Mouse (Mus musculus) cortical plate, adult 2 months (tissue): ENCODE data around the gene Rtn4rl1. TPM values are rescaled to one million over a fixed set of nuclear protein-coding genes. Genes with fewer than 3 reads are reported as not detected.
"Not testable (repeated sequence)": the region's sequence is repeated elsewhere in the genome, so short reads cannot be mapped to it uniquely, and the experiment has no call there.

ENCODE experiments used
- H3K27ac ChIP-seq: fragments of 200-500 bp; 2 replicates; pipeline ENCODE4 v1.5.1; 2012; ENCODE audit warnings: low read length, control low read depth, inconsistent platforms; ENCODE audit not compliant: insufficient read depth
- H3K4me1 ChIP-seq: fragments of 200-500 bp; 2 replicates; pipeline ENCODE4 v1.6.1; 2011; ENCODE audit warnings: low read length; ENCODE audit not compliant: control insufficient read depth, insufficient read depth
- H3K4me3 ChIP-seq: fragments of 200-500 bp; 2 replicates; pipeline ENCODE4 v1.5.1; 2011; ENCODE audit warnings: mild to moderate bottlenecking, low read length, control low read depth; ENCODE audit not compliant: insufficient read depth
- CTCF ChIP-seq: fragments of 200-500 bp; IDR thresholded peaks from 2 replicates; pipeline ENCODE4 v1.5.1; 2011; ENCODE audit warnings: mild to moderate bottlenecking, control low read depth, low read length; ENCODE audit not compliant: insufficient read depth; ENCODE audit errors: extremely low read depth
- POLR2A ChIP-seq: fragments of 200-500 bp; IDR thresholded peaks from 2 replicates; pipeline ENCODE4 v1.6.1; 2011; ENCODE audit warnings: mild to moderate bottlenecking, low read length, control low read depth; ENCODE audit not compliant: insufficient read depth; ENCODE audit errors: extremely low read depth
- polyA plus RNA-seq: library from polyadenylated mRNA; depleted of rRNA; stranded (reverse); fragments of >200 nt; gene quantifications from 2 replicates; pipeline ENCODE4 v1.2.3, GENCODE M21; 2012

The Rtn4rl1 gene
- polyA plus RNA-seq, 1 experiment, result 37.9 TPM

- TF ChIP-seq POLR2A (no peak), CTCF (peak; percentile 59)
- H3K27ac ChIP-seq, result no peak overlapping the region
- 0 out of 2 replicates have a peak, but pooled peaks cover 1% of the 10 kb centered on the region for H3K4me1 ChIP-seq
- peak overlapping the region; percentile 33 for H3K4me3 ChIP-seq
These were observed 23.3 kb upstream of the Rtn4rl1 start for GRCm38 (mm10) chr11:75170136-75170751.

GRCm38 (mm10) chr11:75171186-75171865, 22.3 kb upstream of the Rtn4rl1 start:
- H3K4me3 ChIP-seq, result no peak overlapping the region
- H3K4me1 ChIP-seq, result no peaks in the 10 kb centered on the region; the same call in 1 of the 2 replicates
- TF ChIP-seq CTCF (no peak), POLR2A (no peak)
- H3K27ac ChIP-seq, result no peak overlapping the region

- H3K4me3 ChIP-seq, result peak overlapping the region; percentile 47
- H3K27ac ChIP-seq, result peak overlapping the region; percentile 79
- no peaks in the 10 kb centered on the region; the same call in 1 of the 2 replicates for H3K4me1 ChIP-seq
- no peak for TF ChIP-seq CTCF
- TF ChIP-seq POLR2A, result peak; percentile 52; the same call in 1 of the 2 replicates
These were observed 21.2 kb upstream of the Rtn4rl1 start for GRCm38 (mm10) chr11:75172151-75173094.

- TF ChIP-seq POLR2A, result no peak
- no peak for TF ChIP-seq CTCF
- Histone ChIP-seq H3K4me1 (no peaks in the 10 kb centered on the region; the same call in 1 of the 2 replicates), H3K27ac (peak overlapping the region; percentile 79)
These were observed 20.3 kb upstream of the Rtn4rl1 start for GRCm38 (mm10) chr11:75173095-75173798.

GRCm38 (mm10) chr11:75173799-75174165, 19.8 kb upstream of the Rtn4rl1 start:
- TF ChIP-seq POLR2A, result peak; percentile 74
- TF ChIP-seq CTCF, result no peak
- peak overlapping the region; percentile 47 for H3K4me3 ChIP-seq
- peak overlapping the region; percentile 54 for H3K27ac ChIP-seq
- H3K4me1 ChIP-seq, result no peaks in the 10 kb centered on the region; the same call in 1 of the 2 replicates

More at GRCm38 (mm10) chr11:75173095-75173798, 20.3 kb upstream of the Rtn4rl1 start:
- H3K4me3 ChIP-seq, result peak overlapping the region; percentile 47

- H3K27ac ChIP-seq, H3K4me1 ChIP-seq: not testable (repeated sequence)
- peak overlapping the region; percentile 47; the same call in 1 of the 2 replicates for H3K4me3 ChIP-seq
These were observed 19.0 kb upstream of the Rtn4rl1 start for GRCm38 (mm10) chr11:75174574-75174973.

- TF ChIP-seq POLR2A (no peak), CTCF (no peak)
- H3K4me3 ChIP-seq, result peak overlapping the region; percentile 49
- no peaks in the 10 kb centered on the region; the same call in 1 of the 2 replicates for H3K4me1 ChIP-seq
- H3K27ac ChIP-seq, result no peak overlapping the region
These were observed 15.6 kb upstream of the Rtn4rl1 start for GRCm38 (mm10) chr11:75178011-75178410.

GRCm38 (mm10) chr11:75178672-75179208, 14.8 kb upstream of the Rtn4rl1 start, which contains the start of gene Ovca2:
Ovca2 (minus strand) TSS chr11:75178835.
- Histone ChIP-seq H3K27ac (peak within 1 kb of the TSS; percentile 26), H3K4me3 (peak within 1 kb of the TSS; percentile 49), H3K4me1 (no peaks in the 10 kb centered on the region; the same call in 1 of the 2 replicates)
- TF ChIP-seq CTCF, result peak; percentile 85
- peak; percentile 73 for TF ChIP-seq POLR2A

GRCm38 (mm10) chr11:75183917-75184570, 9.5 kb upstream of the Rtn4rl1 start:
- TF ChIP-seq POLR2A (0 out of 2 replicates have a peak, but pooled peaks have one; percentile 4), CTCF (no peak)
- Histone ChIP-seq H3K4me1 (peaks cover 2% of the 10 kb centered on the region), H3K4me3 (no peak overlapping the region), H3K27ac (peak overlapping the region; percentile 83)
